Mouse (Mus musculus): ENCODE results near the gene Sept3.

The Sept3 gene

DNA sequence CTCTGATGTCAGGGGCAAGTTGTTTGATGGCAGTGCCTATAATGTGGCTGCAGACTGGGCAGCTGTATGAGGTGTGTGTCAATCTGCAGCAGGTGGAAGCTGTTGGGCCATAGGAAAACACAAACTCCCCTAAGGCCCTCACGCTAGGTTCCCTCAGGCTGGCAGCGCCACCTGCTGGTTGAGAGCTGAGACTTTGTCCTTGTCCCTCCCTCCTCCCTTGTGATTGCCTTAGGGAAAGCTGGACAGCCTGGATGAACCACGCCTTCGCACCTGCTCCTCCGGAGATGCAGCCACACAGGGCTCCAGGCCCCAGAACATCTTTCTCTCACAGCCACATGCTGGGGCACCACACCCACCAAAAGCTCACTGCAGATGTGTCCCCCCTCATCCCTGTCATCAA lies 3.5 kb upstream of the Sept3 start:
- DNase-seq (ENCODE audit: low spot score in 2 of 2): peak in 1 of 2 experiments; percentile 70

DNA sequence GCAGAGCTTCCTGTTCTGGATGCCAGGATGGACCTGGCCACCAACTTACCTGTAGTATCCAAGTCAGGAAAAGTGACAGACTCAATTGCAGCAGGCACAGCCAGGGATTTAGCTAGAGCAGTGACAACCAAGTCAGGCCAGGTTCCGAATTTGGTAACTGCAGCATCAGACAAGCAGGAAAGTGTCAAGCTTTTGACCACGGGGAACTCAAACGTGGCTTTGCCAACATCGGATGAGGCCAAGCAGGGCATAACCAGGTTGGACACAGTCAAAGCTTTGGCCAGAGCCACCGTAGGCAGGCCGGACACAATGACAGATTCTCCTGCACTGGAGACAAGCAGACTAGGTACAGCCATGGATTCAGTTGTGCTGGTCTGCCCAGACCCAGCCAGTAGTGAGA lies 2.4 kb upstream of the Sept3 start:
- no peak for DNase-seq (ENCODE audit: low spot score in 2 of 2)

DNA sequence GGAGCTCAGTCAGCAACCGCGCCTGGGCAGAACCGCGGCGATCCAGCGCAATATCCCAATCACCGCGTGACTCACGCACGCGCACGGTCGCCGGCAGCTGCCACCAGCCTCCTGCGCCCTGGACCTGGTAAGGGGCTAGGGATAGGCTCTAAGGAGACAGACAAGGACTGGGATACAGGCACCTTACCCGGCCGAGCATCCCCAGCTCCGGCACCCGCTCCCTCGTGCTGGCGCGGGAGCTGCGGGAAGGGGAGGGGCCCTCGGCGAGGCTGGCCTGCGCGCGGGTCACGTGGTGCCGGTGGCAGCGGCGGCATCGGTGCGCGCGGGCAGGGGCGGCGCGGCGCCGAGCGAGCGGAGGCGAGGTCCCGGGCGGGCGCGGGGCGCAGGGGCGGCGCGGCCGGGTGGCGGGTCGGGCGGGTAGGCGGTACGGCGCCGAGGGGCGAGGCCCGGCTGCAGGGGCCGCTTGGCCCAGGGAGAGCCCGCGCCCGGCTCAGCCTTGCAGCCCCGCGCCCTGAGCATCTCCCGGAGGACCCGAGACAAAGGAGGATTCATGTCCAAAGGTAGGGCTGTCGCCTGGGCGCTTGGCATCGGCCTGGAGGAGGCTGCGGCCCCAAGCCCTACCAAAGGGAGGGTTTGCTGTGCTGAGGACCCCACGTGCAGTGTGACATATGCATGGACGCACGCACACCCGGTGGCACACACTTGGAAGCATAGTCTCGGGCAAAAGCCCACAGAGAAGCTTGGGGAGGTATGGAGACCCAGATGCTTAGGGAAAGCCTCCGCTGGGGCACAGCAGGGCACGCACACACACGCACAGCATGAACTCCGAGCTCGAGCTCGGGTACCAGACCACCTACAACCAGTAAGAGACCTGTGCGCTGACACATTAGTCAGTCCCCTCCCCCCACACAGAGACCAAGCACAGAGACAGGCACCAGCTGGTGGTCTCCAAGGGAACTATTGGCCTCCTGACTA lies 521 bp downstream of the Sept3 start:
- peak; percentile 72 to 81 for DNase-seq (ENCODE audit: low spot score in 2 of 2)

DNA sequence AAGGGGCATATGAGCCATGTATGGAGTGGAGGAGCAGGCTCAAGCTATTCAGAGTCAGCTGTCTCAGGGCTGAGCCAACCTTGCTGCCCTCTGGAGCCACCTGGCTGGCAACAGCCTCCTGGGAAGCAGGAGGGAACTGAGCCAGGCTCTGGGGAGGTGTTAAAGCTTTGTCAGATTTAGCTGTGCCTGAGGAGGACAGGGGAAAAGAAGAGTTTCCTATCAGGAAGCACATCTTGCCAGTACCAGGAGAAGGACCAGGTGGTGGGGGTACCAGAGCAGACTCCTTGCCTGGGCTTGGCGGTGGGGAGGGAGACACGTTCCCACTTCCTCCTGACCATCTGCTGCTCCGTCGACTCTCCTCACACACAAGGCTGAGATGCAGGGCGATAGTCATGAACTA lies 2.9 kb downstream of the Sept3 start:
- DNase-seq (ENCODE audit: low spot score in 2 of 2): no peak

DNA sequence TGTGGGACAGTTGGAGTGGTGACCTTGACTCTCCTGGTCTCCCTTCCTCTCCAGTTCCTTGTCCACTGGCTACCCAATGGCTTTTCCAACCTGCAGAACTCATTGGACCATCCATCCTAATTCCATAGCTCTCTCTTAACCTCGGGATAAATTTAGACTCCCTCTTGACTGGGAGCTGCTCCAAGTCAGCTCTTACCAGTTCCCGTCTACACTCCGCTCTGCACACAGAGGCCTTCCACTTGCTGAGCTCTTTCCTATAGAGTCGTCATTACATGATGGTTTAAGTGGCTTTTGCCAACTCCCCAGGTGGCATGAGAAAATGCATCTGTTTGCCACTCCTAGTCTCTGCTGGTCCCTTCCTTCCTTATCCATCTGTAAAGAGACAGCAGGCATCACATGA lies 5.9 kb downstream of the Sept3 start:
- DNase-seq (ENCODE audit: low spot score in 2 of 2): no peak

DNA sequence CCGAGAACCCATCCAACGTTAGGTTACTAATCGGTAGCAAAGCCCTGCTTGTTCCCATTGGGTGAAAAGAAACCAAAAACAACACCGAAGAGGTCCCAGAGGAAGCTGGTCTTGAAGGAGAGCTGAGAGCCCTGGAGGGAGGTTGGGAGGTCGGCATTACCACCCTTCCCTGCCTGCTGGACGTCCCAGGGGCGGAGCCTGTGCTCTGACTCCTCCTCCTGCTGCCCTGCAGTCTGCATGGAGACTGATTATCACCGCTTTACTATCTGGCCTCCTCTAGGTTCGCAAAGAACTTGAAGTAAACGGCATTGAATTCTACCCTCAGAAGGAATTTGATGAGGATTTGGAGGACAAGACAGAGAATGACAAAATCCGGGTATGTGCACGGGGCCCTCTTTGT lies 11.5 kb downstream of the Sept3 start:
- DNase-seq (ENCODE audit: low spot score in 2 of 2): no peak

DNA sequence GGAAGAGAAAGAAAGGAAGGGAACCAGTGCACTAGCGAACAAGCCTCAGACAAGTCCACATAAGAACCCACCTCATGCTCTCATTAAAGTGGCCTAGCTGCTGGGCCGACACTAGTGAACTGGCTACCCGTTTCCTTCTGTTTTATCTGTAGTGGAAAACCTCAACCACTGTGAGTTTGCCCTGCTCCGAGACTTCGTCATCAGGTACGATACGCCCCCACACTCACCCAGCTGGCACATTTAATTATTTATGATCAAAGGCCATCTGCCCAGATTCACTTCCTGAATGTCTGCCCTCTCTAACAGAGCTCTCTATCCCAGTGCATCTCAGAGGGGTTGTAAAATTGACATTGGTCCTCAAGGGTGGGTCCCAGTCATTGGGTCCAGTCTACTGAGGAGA lies 15.6 kb downstream of the Sept3 start:
- DNase-seq (ENCODE audit: low spot score in 2 of 2): no peak

DNA sequence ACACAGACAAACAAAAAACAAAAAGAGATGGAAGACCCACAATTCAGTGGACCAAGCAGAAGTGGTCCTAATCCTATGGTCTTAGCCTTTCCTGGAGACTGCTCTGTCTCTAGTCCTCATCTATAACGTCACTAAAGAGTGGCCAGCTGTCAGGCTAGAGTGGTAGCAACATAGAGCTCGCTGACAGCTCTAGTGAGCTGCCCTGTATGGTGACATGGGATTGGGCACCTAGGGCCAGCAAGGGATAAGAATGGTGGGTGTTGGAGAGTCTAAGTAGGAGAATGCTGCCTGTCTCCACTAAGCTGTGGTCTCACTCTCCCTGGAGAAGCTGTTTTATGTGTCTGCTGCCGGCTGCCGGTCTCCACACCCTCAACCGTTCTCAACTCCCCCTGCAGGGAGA lies 18.2 kb downstream of the Sept3 start:
- peak in 1 of 2 experiments; percentile 10 for DNase-seq (ENCODE audit: low spot score in 2 of 2)

DNA sequence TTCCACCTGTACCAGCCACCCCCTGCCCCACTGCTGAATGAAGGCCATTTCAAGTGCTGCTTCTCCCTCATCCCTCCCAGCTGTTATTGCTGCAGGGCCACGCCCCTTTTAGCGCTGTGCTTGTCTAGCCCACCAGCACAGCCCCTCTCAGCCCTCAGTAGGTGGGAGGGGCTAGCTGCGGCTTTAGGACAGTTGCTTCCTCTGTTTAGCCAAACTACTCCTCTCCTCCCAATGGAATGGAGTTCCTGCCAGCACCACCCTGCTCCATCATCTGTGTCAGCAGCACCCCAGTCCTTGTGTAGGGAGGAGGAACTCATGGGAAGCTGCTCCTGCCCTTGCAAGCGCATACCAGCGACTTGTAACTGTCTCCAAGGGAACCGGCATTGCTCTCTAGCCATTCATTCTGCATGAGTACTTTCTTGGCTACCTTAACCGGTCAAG lies 18.6 kb downstream of the Sept3 start:
- DNase-seq (ENCODE audit: low spot score in 2 of 2): no peak

DNA sequence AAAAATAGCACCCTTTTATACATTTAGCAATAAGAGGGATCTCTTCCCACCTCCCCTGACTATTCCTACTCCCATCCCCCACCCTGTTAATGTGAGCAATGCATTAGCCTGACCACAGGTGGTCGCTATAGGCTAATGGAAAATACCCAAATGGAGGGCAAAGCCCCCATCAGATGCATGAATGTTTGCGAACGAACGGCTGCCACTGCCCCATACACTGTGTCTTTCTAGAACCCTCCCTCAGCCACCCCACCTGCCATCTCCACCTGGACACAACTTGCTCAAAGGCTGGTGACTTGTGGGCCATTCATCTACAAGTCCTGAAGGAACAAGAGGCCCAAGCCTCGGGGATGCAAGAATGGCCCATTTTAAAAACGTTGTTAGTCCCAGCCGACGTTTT lies 19.4 kb downstream of the Sept3 start:
- no peak for DNase-seq (ENCODE audit: low spot score in 2 of 2)

DNA sequence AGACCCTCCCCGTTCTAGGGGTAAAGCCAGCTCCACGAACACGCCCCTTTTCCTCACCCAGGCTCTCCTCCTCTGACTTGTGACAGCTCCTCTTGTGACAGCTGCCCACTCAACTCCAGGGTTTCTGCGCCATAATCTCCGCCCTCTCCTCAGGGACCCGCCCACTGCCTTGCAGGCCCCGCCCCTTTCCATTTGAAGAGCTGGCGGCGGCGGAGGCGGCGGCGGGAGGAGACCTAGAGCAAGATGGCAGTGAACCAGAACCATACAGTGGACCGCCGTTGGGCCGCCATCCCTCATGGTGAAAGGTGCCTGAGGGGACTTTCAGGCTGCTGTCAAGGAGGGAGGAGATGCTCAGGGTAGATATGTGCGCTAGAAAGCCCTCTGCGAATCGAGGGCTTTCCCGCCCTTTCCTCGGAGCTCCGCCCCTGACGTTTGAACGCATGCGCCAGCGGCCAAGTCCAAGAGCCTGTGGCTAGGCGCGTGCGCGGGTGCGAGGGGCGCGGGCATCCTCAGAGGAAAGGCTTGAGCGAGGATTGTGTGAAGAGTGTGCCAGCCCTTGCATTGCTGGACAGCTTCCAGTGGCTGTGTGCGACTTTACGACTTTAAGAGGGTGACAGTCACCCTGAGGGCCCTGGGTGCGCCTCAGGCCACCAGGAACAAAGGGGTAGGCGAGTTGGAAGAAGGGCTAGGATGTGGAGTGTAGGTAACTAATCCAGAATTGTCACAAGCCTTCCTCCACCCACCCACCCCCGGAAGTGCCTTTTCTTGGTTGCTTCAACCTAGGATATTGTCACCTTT lies 24.3 kb downstream of the Sept3 start, which contains the start of gene Wbp2nl:
TSS of gene Wbp2nl (plus strand) at position 191 of the 798 bp plus-strand sequence.
- no peak for DNase-seq (ENCODE audit: low spot score in 2 of 2)

DNA sequence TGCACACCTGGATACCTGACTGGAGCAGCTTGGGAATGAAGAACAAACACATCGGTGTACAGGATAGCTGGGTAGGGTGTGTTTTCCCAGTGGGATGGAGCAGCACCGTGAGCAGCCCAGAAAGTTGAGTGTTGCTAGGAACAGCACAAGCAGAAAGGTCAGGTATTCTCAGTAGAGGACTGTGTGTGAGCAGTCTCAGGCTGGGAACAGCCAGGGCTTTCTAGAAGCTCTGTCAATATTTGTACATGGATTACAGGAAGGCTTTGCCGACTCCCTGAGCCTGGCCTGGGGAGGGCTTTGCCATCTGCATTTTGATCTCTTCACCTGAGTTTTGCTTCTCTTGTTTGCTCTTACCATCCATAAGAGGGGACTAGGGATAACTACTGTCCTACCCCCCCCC lies 32.4 kb downstream of the Sept3 start:
- no peak for DNase-seq (ENCODE audit: low spot score in 2 of 2)

DNA sequence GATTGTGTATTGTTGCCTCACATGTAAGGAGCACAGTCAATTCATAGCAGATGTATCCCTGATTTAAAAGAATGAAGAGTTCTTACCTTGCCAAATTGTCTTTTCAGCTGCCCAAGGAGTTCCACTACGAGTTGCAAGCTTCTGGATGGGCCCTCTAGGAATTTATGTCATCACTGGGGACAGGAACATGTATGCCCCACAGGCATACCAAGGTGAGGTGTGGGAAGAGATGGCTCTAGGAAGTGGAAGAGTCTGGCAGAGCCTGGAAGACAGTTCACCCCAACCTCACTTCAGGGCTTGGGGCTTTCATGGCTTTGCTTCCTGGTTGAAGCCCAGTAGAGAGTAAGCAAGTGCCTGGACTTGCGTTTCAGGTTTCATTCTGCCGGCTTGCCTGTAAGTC lies 33.7 kb downstream of the Sept3 start:
- no peak for DNase-seq (ENCODE audit: low spot score in 2 of 2)

DNA sequence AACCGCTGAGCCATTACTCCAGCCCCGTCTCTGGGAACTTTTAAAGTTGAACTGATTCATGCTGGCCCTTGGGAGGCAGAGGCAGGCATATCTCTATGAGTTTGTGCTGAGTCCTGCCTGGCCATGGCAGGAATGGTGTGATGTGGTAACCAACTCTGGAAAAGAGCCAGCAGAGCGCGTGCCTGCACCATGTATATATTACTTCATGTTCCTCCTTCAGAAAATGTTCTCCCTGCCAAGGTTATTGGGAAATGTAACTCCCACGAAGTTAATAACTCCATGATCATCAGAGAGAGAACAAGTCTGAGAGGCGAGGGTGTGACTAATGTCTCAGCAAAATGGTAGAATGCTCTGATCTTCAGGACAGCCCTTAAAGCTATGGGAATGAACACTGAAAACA lies 43.1 kb downstream of the Sept3 start:
- no peak for DNase-seq (ENCODE audit: low spot score in 2 of 2)

DNA sequence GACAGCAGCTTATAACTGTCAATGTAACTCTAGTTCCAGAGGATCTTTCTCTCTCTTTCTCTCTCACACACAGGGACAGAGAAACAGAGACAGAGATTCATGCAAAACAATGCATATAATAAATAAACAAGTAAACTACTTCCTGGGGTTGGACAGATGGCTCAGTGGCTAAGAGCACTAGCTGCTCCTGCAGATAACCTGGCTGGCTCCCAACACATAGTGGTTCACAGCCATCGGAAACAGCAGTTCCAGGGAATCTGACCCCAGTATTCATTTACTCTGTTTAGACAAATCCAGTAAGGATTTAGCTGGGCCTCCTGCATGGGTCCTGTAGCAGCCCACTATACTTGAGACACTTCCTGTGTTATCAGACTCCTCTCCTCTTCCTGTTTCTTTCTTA lies 44.9 kb downstream of the Sept3 start:
- DNase-seq (ENCODE audit: low spot score in 2 of 2): no peak

DNA sequence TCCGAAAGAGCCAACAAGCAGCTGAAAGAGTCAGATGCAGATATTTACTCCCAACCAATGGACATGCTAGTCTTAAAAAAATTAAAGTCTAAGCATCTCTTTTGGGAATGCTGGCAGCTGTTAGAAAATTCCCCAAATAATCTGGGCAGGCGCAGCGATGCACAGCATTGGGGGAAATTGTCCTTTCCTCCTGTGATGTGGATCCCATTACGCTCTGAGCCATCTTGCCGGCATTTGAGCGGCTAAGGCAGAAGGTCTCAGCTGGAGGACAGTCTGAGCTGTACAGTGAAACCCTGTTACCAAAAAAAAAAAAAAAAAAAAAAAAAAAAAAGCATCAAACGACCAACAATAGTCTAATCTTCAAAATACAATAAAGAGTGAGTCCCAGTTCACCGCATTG lies 47.5 kb downstream of the Sept3 start:
- no peak for DNase-seq (ENCODE audit: low spot score in 2 of 2)

DNA sequence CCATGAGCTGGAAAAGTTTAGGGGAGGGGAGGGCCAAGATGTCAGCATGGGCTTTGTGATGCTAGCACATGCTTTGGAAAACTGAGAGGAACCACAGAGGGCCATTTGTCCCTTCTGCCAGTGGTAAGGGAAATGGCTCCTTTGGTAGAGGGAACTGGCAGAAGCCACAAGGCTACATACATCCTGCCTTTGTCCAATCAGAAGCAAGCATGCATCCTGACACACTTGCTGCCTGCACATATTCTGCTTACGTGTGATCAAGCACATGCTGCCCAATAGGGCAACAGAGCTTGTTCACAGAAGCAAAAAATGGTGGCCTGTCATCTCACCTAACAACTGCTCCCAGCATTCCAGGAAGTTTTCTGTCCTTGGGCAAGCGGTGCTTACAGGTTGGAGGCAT lies 50.7 kb downstream of the Sept3 start:
- no peak for DNase-seq (ENCODE audit: low spot score in 2 of 2)

DNA sequence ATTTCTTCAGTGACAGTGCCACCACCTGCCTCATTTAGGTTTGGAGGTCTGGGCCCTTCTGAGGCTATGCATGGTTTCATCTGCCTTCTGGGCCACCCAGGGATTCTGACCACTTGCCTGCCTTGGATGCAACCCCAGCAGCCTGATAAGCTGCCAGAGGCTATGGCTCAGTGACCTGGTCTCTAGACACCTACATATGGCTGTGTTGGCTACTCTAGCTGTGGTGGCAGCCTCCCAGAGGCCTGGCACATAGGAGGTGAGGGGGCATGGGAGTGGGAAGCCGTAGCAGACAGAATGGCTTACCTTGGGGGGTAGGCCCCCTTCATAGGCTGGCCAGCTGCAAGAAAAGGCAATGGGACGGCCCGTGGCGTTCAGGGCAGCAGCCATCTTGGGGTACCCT lies 60.5 kb downstream of the Sept3 start:
- no peak for DNase-seq (ENCODE audit: low spot score in 2 of 2)

DNA sequence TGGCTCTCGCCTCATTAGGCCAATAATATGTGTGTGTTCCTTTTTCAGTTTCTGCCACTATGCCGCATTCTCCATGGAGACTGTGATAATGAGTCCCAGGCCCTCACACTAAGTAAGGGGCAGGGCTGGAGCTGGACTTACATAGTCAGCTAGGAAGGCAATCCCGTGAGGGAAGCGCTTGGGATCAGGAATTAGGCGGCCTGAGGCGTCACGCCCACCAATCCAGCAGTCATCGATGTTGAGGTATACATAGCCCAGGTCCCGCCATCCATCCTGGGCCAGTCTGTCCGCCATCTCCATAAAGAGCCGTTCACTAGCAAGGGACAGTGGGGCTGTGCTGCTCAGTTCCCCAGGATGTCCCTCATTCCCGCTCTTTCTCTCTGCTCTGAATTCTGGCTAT lies 61.9 kb downstream of the Sept3 start:
- DNase-seq (ENCODE audit: low spot score in 2 of 2): no peak

DNA sequence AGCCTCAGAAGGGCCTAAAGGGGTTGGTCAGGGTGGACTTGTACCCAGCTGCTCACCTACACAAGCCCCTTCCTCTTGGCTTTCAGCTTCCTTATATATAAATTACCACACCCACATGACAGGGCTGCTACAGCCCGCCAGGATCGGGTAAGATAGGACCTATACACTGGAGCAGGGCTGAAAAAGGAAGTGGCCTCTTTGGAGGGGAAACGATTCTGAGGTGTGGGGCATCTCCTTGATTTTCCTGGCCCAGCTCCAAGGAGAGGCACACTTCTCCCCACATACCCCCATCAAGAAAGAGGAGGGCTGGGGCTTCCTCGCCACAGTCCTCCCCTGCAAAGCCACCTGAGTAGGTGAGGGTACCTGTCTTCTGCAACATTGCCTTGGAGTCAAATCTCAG lies 63.2 kb downstream of the Sept3 start:
- no peak for DNase-seq (ENCODE audit: low spot score in 2 of 2)

DNA sequence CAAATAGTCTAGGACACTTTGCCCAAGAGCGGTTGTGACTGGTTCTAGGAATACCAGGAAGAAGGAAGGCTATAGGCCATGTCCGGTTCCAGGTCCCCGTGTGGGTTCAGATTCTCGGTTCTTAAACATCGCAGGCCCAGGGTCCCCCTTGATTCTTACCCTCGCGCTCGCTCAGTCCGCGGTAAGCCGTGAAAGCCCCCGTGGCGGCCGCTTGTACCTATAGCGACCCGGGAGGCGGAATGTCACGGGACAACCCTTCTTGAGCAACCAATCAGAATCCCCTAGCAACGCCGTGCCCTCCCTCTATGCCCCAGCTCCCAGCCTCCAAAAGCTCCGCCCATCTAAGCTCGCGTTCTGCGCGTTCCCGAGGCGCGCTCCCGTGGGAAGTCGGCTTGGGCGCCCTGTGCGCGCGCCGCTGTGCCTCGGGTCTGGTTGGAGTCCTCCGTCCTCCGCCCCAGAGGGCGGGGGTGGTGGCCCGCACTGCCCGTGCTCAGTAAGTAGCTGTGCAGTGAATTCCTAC lies 64.0 kb downstream of the Sept3 start, which contains the start of the genes Naga, Pheta2 and Smdt1:
TSS of gene Naga (minus strand) at position 333 of the 520 bp plus-strand sequence.
TSS of gene Pheta2 (plus strand) at position 350 of the 520 bp plus-strand sequence.
TSS of gene Smdt1 (plus strand) at position 367 of the 520 bp plus-strand sequence.
- peak; percentile 90 to 92 for DNase-seq (ENCODE audit: low spot score in 2 of 2)

DNA sequence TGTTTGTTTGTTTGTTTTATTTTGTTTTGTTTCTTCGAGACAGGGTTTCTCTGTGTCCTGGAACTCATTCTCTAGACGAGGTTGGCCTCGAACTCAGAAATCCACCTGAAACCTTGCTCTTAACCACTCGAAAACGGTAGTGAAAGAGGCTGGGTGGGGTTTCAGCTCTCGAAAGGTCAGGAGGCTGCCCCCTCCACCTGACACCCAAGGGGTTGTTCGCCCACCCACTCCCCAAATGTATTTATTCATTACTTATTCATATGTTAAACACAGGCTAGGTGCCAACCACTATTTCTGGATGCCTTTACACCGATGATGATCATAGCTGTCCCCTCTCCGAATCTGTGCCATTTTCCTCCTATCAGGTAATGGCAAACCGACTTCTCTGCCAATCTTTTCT lies 64.5 kb downstream of the Sept3 start:
- DNase-seq (ENCODE audit: low spot score in 2 of 2): no peak

Measured in frontal cortex, postnatal 10 days (tissue).